Comparison of ENCODE assay signal across 41 mouse cellular contexts in genomic region chr10:77706326-77706725, GRCm38 (mm10). TPM values are rescaled to one million over a fixed set of nuclear protein-coding genes. Genes with fewer than 3 reads are reported as not detected.
"Had no signal": no experiment of that assay in that cellular context is flagged by ENCODE, and none has a peak within 500 bp of the region (broad histone marks: within the 10 kb centered on the region; RNA-seq: fewer than 3 reads in every experiment).

Gene Gm10272 (plus strand): TSS chr10:77706626.

- H3K27me3 ChIP-seq: limb, embryonic 12.5 days; limb, embryonic 13.5 days; limb, embryonic 15.5 days; liver, embryonic 12.5 days; liver, embryonic 13.5 days; liver, embryonic 15.5 days; lung, embryonic 15.5 days; midbrain, embryonic 12.5 days; midbrain, embryonic 13.5 days; midbrain, embryonic 15.5 days; neural tube, embryonic 12.5 days had no signal

- H3K4me1 ChIP-seq: limb, embryonic 10.5 days; limb, embryonic 12.5 days; limb, embryonic 13.5 days; limb, embryonic 15.5 days; liver, embryonic 12.5 days; liver, embryonic 13.5 days; liver, embryonic 15.5 days; lung, embryonic 15.5 days; midbrain, embryonic 10.5 days; midbrain, embryonic 12.5 days; midbrain, embryonic 13.5 days; midbrain, embryonic 15.5 days; neural tube, embryonic 12.5 days had no signal

- H3K4me3 ChIP-seq: left cerebral cortex, adult 2 months; limb, embryonic 10.5 days; limb, embryonic 12.5 days; limb, embryonic 13.5 days; limb, embryonic 15.5 days; liver, embryonic 12.5 days; liver, embryonic 13.5 days; liver, embryonic 15.5 days; lung, embryonic 15.5 days; midbrain, embryonic 10.5 days; midbrain, embryonic 12.5 days; midbrain, embryonic 13.5 days; midbrain, embryonic 15.5 days; myocyte; neural tube, embryonic 12.5 days had no signal

- ATAC-seq: liver, embryonic 12.5 days; liver, postnatal 0 days; lung, postnatal 0 days; midbrain, embryonic 13.5 days; midbrain, embryonic 15.5 days; midbrain, embryonic 16.5 days had no signal

- H3K36me3 ChIP-seq: limb, embryonic 10.5 days; limb, embryonic 12.5 days; limb, embryonic 13.5 days; limb, embryonic 15.5 days; liver, embryonic 12.5 days; liver, embryonic 13.5 days; liver, embryonic 15.5 days; lung, embryonic 15.5 days; midbrain, embryonic 10.5 days; midbrain, embryonic 12.5 days; midbrain, embryonic 13.5 days; midbrain, embryonic 15.5 days; neural tube, embryonic 12.5 days had no signal

- H3K9me3 ChIP-seq: liver, embryonic 13.5 days; liver, embryonic 15.5 days; lung, embryonic 15.5 days; midbrain, embryonic 15.5 days had no signal

RNA-seq across cellular contexts. Expression of gene Gm10272, which starts in this region (rescaled TPM):
- total RNA-seq: left cerebral cortex, adult 2 months; left cerebral cortex, adult 8-10 months; left cerebral cortex, postnatal 10 days; left cerebral cortex, postnatal 14 days; left cerebral cortex, postnatal 25 days; left cerebral cortex, postnatal 36 days; left cerebral cortex, postnatal 4 days; liver, adult 2 months; megakaryocyte progenitor cell, adult 5-6 weeks; megakaryocyte-erythroid progenitor cell, adult 5-6 weeks; midbrain, postnatal 0 days; monocyte, adult 5-6 weeks had no signal
- polyA plus RNA-seq: limb, embryonic 10.5 days; limb, embryonic 11.5 days; limb, embryonic 12.5 days; limb, embryonic 13.5 days; limb, embryonic 14.5 days; limb, embryonic 15.5 days; liver, adult 2 months; liver, embryonic 11.5 days; liver, embryonic 12.5 days; liver, embryonic 13.5 days; liver, embryonic 14.5 days; liver, embryonic 15.5 days; liver, embryonic 16.5 days; liver, postnatal 0 days; lung, adult 2 months; lung, embryonic 14.5 days; lung, embryonic 15.5 days; lung, embryonic 16.5 days; lung, postnatal 0 days; macrophage; midbrain, embryonic 10.5 days; midbrain, embryonic 11.5 days; midbrain, embryonic 12.5 days; midbrain, embryonic 13.5 days; midbrain, embryonic 14.5 days; midbrain, embryonic 15.5 days; midbrain, embryonic 16.5 days; midbrain, postnatal 0 days; myocyte; neural tube, embryonic 11.5 days; neural tube, embryonic 12.5 days had no signal
